8 mouse cellular contexts compared by ENCODE assay signal in the genomic region with DNA sequence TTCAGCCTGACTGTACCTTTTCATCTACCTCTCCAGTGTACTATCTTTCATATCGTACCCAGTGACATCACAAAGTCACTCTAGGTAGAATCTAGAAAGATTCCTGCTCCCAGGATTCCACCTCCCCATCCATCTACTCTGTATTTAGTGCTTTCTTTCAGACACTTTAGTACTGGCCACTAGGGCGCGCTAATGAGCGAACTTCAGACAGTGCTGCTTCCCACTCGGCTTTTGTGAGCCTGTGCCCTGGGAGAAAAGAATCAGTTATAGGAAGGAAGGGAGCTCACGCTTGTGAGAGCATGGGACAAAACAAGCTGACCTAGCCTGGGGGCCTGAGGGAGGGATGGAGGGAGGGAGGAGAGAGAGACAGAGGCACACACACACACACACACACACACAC.
DNase-seq lines count a peak whose midpoint lies in the region; ATAC-seq and TF ChIP-seq lines count a peak whose summit lies in the region.
"Had no signal": no experiment of that assay in that cellular context is flagged by ENCODE, and none has a peak within 500 bp of the region (broad histone marks: within the 10 kb centered on the region; RNA-seq: fewer than 3 reads in every experiment).

No protein-coding gene starts in this region.

- H3K36me3 ChIP-seq in intestine, postnatal 0 days (ENCODE audit: control insufficient read depth, insufficient read depth) = no peaks in the 10 kb centered on the region

- no peak overlapping the region for H3K4me3 ChIP-seq in layer of hippocampus, adult 2 months
- no peak overlapping the region for H3K4me3 ChIP-seq in intestine, postnatal 0 days (ENCODE audit: low read depth, low read length)
- H3K4me3 ChIP-seq: limb, embryonic 12.5 days had no signal

- DNase-seq in layer of hippocampus, adult 2 months (ENCODE audit: low spot score in 2 of 2) = peak; percentile 17 to 57
- no peak for DNase-seq in layer of hippocampus, adult 9-10 months (ENCODE audit: low spot score)
- DNase-seq in NIH3T3 (ENCODE audit: low read depth) = peak; percentile 58
- DNase-seq in cerebellum, postnatal 10 days = peak; percentile 69 to 73
- peak; percentile 7 for DNase-seq in lung, postnatal 25 days (ENCODE audit: low spot score)
- no peak for DNase-seq in ovary, postnatal 36 days (ENCODE audit: low spot score)

- H3K9ac ChIP-seq in intestine, postnatal 0 days (ENCODE audit: low read depth, low read length) = no peak overlapping the region
- H3K9ac ChIP-seq: limb, embryonic 12.5 days had no signal

- no peak for ATAC-seq in intestine, postnatal 0 days

- no peak overlapping the region for H3K27ac ChIP-seq in layer of hippocampus, adult 2 months
- H3K27ac ChIP-seq in intestine, postnatal 0 days (ENCODE audit: low read depth, low read length) = no peak overlapping the region
- H3K27ac ChIP-seq: limb, embryonic 12.5 days had no signal

- no peaks in the 10 kb centered on the region for H3K9me3 ChIP-seq in intestine, postnatal 0 days (ENCODE audit: control insufficient read depth)
- H3K9me3 ChIP-seq: limb, embryonic 12.5 days had no signal

- H3K27me3 ChIP-seq in intestine, postnatal 0 days (replicated peaks; ENCODE audit: control insufficient read depth, insufficient read depth, low read length) = no peaks in the 10 kb centered on the region

- 31% methylated on average over 6 of the region's 6 CpGs for WGBS in intestine, postnatal 0 days

- H3K4me2 ChIP-seq in intestine, postnatal 0 days (replicated peaks; ENCODE audit: low read depth) = no peak overlapping the region
- H3K4me2 ChIP-seq: limb, embryonic 12.5 days had no signal

- peak; percentile 75 for TF ChIP-seq CTCF in layer of hippocampus, adult 2 months (conservative IDR thresholded peaks at IDR 0.05)
- TF ChIP-seq CTCF in intestine, postnatal 0 days (IDR thresholded peaks at IDR 0.05; ENCODE audit: low read depth) = peak; percentile 70

- H3K4me1 ChIP-seq in intestine, postnatal 0 days (replicated peaks; ENCODE audit: control insufficient read depth, insufficient read depth, low read length) = no peaks in the 10 kb centered on the region

Comparison
In these comparisons a context has a peak if more than half of its experiments do, and no peak if none do; other contexts are left out.
1. DNase-seq: peak in layer of hippocampus, adult 2 months (2 of 2), NIH3T3 (single experiment), cerebellum, postnatal 10 days (2 of 2) and lung, postnatal 25 days (single experiment); none in layer of hippocampus, adult 9-10 months (single experiment) and ovary, postnatal 36 days (single experiment).